Mouse (Mus musculus) kidney, postnatal 0 days (tissue): ENCODE results near the gene Eed. TPM values are rescaled to one million over a fixed set of nuclear protein-coding genes. Genes with fewer than 3 reads are reported as not detected.

Experiments
- ATAC-seq: fragments of 200-750 bp; cut with Nextera tagmentation; replicated peaks from 2 replicates; pipeline ENCODE4 v1.8.0; 2017; ENCODE audit warnings: low read depth, moderate number of reproducible peaks, moderate TSS enrichment, moderate library complexity; ENCODE audit not compliant: low FRiP score
- DNase-seq: peaks from one replicate; pipeline ENCODE4 v3.0.0-alpha.2; 2016; ENCODE audit warnings: low spot score
- H3K27ac ChIP-seq: fragments of 300-500 bp; sonication (generic); 2 replicates; pipeline ENCODE4 v1.5.1; 2014; ENCODE audit warnings: mild to moderate bottlenecking
- H3K27me3 ChIP-seq: fragments of 300-500 bp; sonication (generic); 2 replicates; pipeline ENCODE4 v1.6.1; 2014; ENCODE audit warnings: low read length, mixed read lengths; ENCODE audit not compliant: insufficient read depth
- H3K36me3 ChIP-seq: fragments of 300-500 bp; sonication (generic); 2 replicates; pipeline ENCODE4 v1.6.1; 2014; ENCODE audit warnings: low read length, mixed read lengths; ENCODE audit not compliant: insufficient read depth
- H3K4me1 ChIP-seq: fragments of 300-500 bp; sonication (generic); replicated peaks from 2 replicates; pipeline ENCODE4 v1.6.1; 2014; ENCODE audit warnings: antibody characterized with exemption, low read length, mixed read lengths; ENCODE audit not compliant: insufficient read depth
- H3K4me2 ChIP-seq: fragments of 300-500 bp; sonication (generic); 2 replicates; pipeline ENCODE4 v1.6.1; 2014; ENCODE audit warnings: mild to moderate bottlenecking, low read length, moderate library complexity, mixed read lengths
- H3K4me3 ChIP-seq: fragments of 300-500 bp; sonication (generic); replicated peaks from 2 replicates; pipeline ENCODE4 v1.5.1; 2014; ENCODE audit warnings: low read depth, low read length
- H3K9ac ChIP-seq: fragments of 300-500 bp; sonication (generic); 2 replicates; pipeline ENCODE4 v1.6.1; 2014; ENCODE audit warnings: low read depth, low read length
- H3K9me3 ChIP-seq: fragments of 300-500 bp; sonication (generic); replicated peaks from 2 replicates; pipeline ENCODE4 v1.6.1; 2016; ENCODE audit warnings: low read length, inconsistent platforms, mixed read lengths
- CTCF ChIP-seq: IDR thresholded peaks from 2 replicates; pipeline ENCODE4 v1.5.1; 2016; ENCODE audit warnings: antibody characterized with exemption, low read depth, mild to moderate bottlenecking, moderate library complexity
- WGBS: fragments of 180-500 bp; shearing (Covaris S2); extraction: QIAGEN DNeasy Blood & Tissue Kit; methylation state at CpG from one replicate; pipeline ENCODE4 v1.1.7; 2014; 5-methylcytosine and 5-hydroxymethylcytosine counted together
- polyA plus RNA-seq: library from polyadenylated mRNA; unstranded; fragments of >200 nt; fragmentation: Nextera tagmentation; extraction: Ambion mirVana; gene quantifications from 2 replicates; pipeline ENCODE4 v1.2.1, GENCODE M21; 2015

Gene Eed
- polyA plus RNA-seq, 1 experiment from 2014 or later: 54.3 TPM

GRCm38 (mm10) chr7:89983441-89983840 is 2.7 kb upstream of the Eed start:
- DNase-seq: no peak
- Histone ChIP-seq H3K4me1 (peaks cover 7% of the 10 kb centered on the region; the same call in 1 of the 2 replicates), H3K4me3 (no peak overlapping the region), H3K36me3 (no peaks in the 10 kb centered on the region), H3K9me3 (no peaks in the 10 kb centered on the region), H3K27ac (no peak overlapping the region), H3K27me3 (no peaks in the 10 kb centered on the region), H3K9ac (no peak overlapping the region), H3K4me2 (no peak overlapping the region)
- no peak for TF ChIP-seq CTCF
- 92% methylated on average over 2 of the region's 2 CpGs for WGBS
- ATAC-seq: no peak

DNA sequence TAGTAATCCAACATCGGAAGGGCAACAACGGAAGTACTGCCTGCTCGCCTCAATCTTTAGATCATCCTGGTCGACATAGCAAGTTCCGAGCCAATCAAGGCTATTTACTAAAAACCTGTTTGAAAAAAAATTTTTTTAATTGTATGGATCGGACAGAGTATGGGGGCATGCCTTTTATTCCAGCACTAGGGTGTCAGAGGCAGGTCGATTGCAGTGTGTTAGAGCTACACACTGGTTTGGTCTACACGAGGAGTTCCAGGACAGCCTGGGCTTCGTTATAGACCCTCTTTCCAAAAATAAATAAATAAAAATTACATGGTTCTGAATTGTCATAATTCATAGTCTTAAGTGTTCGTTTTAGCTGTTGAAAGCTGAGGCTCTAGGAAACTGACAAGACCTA is 774 bp upstream of the Eed start:
- no peak; the same call in 1 of the 2 replicates for ATAC-seq
- 9% methylated on average over 10 of the region's 10 CpGs for WGBS

GRCm38 (mm10) chr7:89980133-89980484 is 674 bp downstream of the Eed start:
- H3K27me3 ChIP-seq: no peaks in the 10 kb centered on the region
- H3K4me3 ChIP-seq: peak overlapping the region; percentile 69
- peak overlapping the region; percentile 81 for H3K4me2 ChIP-seq
- DNase-seq (no peak), ATAC-seq (no peak; the same call in 1 of the 2 replicates)
- no peak for TF ChIP-seq CTCF
- under 1% methylated on average over 31 of the region's 31 CpGs for WGBS
- H3K9me3 ChIP-seq: no peaks in the 10 kb centered on the region
- peak overlapping the region; percentile 79 for H3K9ac ChIP-seq
- peak overlapping the region; percentile 98 for H3K27ac ChIP-seq
- H3K4me1 ChIP-seq: peaks cover 7% of the 10 kb centered on the region; the same call in 1 of the 2 replicates
- H3K36me3 ChIP-seq: peaks cover 11% of the 10 kb centered on the region; the same call in 1 of the 2 replicates

More for the DNA sequence above, 774 bp upstream of the Eed start:
- Histone ChIP-seq H3K4me2 (peak overlapping the region; percentile 81), H3K27ac (peak overlapping the region; percentile 98), H3K9me3 (no peaks in the 10 kb centered on the region), H3K9ac (peak overlapping the region; percentile 79), H3K27me3 (no peaks in the 10 kb centered on the region), H3K4me3 (peak overlapping the region; percentile 69), H3K4me1 (peaks cover 7% of the 10 kb centered on the region; the same call in 1 of the 2 replicates), H3K36me3 (no peaks in the 10 kb centered on the region)
- no peak for TF ChIP-seq CTCF
- no peak for DNase-seq

DNA sequence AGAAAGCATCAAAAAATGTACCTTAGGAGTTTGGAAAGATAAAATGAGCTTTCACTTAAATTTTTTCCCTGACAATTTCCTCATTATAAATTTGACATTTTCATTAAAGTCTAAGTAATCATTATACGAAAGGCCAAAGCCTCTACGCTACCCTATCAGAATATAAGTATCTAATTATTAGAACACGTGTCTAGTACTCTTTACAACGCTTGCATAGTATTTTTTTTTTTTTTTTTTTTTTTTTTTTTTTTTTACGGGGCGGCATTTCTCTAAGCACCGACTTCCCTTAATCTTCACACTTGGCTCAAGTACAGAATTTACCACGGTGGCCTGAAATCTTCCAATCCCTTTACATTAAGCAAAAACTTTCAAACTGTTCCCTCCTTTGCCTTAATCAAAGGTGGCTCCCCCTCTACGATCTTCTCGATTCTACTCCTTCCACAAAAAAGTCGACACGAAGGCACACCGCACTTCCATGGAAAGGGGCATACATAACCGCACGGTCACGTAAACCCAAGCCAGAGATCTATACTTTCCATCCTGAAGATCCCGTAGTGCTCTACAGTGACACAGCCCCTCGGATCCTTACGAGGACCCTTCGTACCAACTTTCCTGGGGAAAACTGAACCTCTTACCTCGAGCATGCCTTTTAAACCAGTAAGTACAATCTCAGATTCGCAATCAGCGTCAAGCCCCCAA is 1.2 kb downstream of the Eed start:
- H3K27me3 ChIP-seq: no peaks in the 10 kb centered on the region
- ATAC-seq (no peak), DNase-seq (peak; percentile 25)
- H3K27ac ChIP-seq: peak overlapping the region; percentile 98
- H3K4me3 ChIP-seq: peak overlapping the region; percentile 69
- peaks cover 7% of the 10 kb centered on the region; the same call in 1 of the 2 replicates for H3K4me1 ChIP-seq
- H3K36me3 ChIP-seq: peaks cover 11% of the 10 kb centered on the region; the same call in 1 of the 2 replicates
- H3K4me2 ChIP-seq: peak overlapping the region; percentile 81
- 2% methylated on average over 23 of the region's 23 CpGs for WGBS
- peak overlapping the region; percentile 79 for H3K9ac ChIP-seq
- TF ChIP-seq CTCF: no peak
- no peaks in the 10 kb centered on the region for H3K9me3 ChIP-seq

- no peak for TF ChIP-seq CTCF
- DNase-seq: no peak
- 94% methylated on average over 7 of the region's 7 CpGs for WGBS
- Histone ChIP-seq H3K4me3 (no peak overlapping the region), H3K27ac (no peak overlapping the region), H3K9me3 (no peaks in the 10 kb centered on the region), H3K27me3 (no peaks in the 10 kb centered on the region), H3K4me1 (peaks cover 7% of the 10 kb centered on the region; the same call in 1 of the 2 replicates), H3K36me3 (peaks cover 11% of the 10 kb centered on the region; the same call in 1 of the 2 replicates), H3K9ac (no peak overlapping the region), H3K4me2 (no peak overlapping the region)
- ATAC-seq: no peak
Observed at GRCm38 (mm10) chr7:89976796-89977195, 4.0 kb downstream of the Eed start.

DNA sequence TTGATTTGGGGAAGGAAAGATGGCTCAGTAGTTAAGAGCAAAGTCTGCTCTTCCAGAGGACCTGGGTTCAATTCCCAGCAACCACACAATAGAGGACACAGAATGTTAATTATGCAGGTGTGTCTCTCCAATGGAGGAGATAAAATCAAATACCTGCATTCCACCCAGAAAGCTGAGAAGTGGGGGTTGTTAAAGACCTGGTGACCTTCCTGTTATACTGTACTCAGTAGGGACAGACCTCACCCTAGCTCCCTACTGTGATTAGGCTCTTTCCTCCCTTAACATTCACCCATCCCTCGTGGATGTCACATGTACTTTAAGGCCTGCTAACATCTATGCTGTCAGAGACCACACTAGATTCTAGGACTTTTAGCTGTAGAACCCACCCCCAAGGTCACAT is 5.2 kb downstream of the Eed start:
- ATAC-seq: no peak
- DNase-seq: no peak
- Histone ChIP-seq H3K27ac (no peak overlapping the region), H3K27me3 (no peaks in the 10 kb centered on the region), H3K4me3 (no peak overlapping the region), H3K9me3 (no peaks in the 10 kb centered on the region), H3K36me3 (peaks cover 14% of the 10 kb centered on the region; the same call in 1 of the 2 replicates), H3K4me1 (peaks cover 7% of the 10 kb centered on the region; the same call in 1 of the 2 replicates), H3K9ac (no peak overlapping the region), H3K4me2 (no peak overlapping the region)
- WGBS: 94% methylated on average over 1 of the region's 1 CpGs
- no peak for TF ChIP-seq CTCF
